Mouse (Mus musculus): ENCODE measurements at regions not wholly inside any gene's neighbourhood (a gene's known extent, or its start where the extent isn't known, plus 50 kb on each side); places are given as distances from the start of the nearest gene placed in this dataset.
A peak's percentile ranks its signal among the peaks of the same experiment; 100 is the strongest.

DNA sequence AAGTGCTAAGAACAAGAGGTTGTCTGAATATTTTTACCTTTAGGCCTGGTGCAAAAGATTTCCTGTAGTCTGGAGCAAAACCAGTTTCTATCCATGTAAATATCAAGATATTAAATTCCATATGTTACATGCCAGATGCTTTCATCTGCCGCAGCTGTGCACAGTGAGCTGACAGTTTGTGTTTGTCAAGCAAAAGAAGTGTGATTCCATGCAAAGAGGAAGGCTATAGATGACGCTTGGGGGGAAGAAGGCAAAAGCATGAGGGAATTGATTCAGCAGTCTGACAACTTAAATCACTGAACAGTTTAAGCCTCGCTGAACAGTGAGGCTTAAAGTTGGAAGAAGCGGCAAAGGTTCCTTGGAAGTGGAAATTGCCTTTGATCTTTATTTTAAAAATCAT, 109.2 kb upstream of the Pappa start:
- Histone ChIP-seq H3ac (ENCODE audit: control insufficient read depth, insufficient read length) (no peak overlapping the region), H3K27me3 (ENCODE audit: control insufficient read depth, insufficient read depth, insufficient read length) (no peaks in the 10 kb centered on the region), H3K36me3 (ENCODE audit: control insufficient read depth, insufficient read depth) (no peaks in the 10 kb centered on the region), H3K4me2 (ENCODE audit: low read depth) (no peak overlapping the region), H3K4me3 (no peak overlapping the region), H3K79me2 (ENCODE audit: control insufficient read depth, insufficient read depth) (no peaks in the 10 kb centered on the region)
- TF ChIP-seq REST (IDR thresholded peaks at IDR 0.05; ENCODE audit: insufficient read depth, insufficient read length) (no peak), MYOG (IDR thresholded peaks at IDR 0.05; ENCODE audit: control insufficient read depth in 1 of 3, insufficient read depth in 1 of 3, insufficient read length in 2 of 3, low read depth in 2 of 3) (no peak), CEBPB (IDR thresholded peaks at IDR 0.05; ENCODE audit: insufficient read depth, poor library complexity, severe bottlenecking) (no peak), MAX (IDR thresholded peaks at IDR 0.05; ENCODE audit: low read depth) (no peak), TCF3 (IDR thresholded peaks at IDR 0.05; ENCODE audit: insufficient read length, low read depth) (no peak), POLR2A (IDR thresholded peaks at IDR 0.05; ENCODE audit: insufficient read length, low read depth) (no peak), USF1 (IDR thresholded peaks at IDR 0.05; ENCODE audit: low read depth) (no peak)

DNA sequence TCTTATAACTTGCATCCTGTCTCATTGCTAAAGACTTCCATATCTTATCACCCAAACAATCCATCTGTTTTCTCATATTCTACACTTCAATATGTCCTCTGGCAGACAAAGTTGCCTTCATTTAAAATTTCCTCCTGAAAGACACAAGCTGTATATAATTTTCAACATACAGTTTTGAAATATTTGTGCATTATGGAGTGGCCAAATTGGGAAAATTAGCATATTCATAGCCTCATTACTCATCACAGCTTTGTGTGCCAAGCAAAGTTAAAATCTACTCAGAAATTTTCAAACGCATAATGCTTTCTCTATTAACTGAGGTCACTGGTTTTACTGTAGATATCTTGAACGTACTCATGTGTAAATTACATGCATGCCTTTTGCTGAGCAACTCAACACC, 104.5 kb upstream of the Pappa start:
- Histone ChIP-seq H3K4me3 (no peak overlapping the region), H3K27me3 (ENCODE audit: control insufficient read depth, insufficient read depth, insufficient read length) (no peaks in the 10 kb centered on the region), H3K36me3 (ENCODE audit: control insufficient read depth, insufficient read depth) (no peaks in the 10 kb centered on the region), H3ac (ENCODE audit: control insufficient read depth, insufficient read length) (no peak overlapping the region), H3K4me2 (ENCODE audit: low read depth) (no peak overlapping the region), H3K79me2 (ENCODE audit: control insufficient read depth, insufficient read depth) (no peaks in the 10 kb centered on the region)
- TF ChIP-seq CEBPB (IDR thresholded peaks at IDR 0.05; ENCODE audit: insufficient read depth, poor library complexity, severe bottlenecking) = no peak
- no peak for TF ChIP-seq MAX (IDR thresholded peaks at IDR 0.05; ENCODE audit: low read depth)
- no peak for TF ChIP-seq MYOG (IDR thresholded peaks at IDR 0.05; ENCODE audit: control insufficient read depth in 1 of 3, insufficient read depth in 1 of 3, insufficient read length in 2 of 3, low read depth in 2 of 3)
- TF ChIP-seq TCF3 (IDR thresholded peaks at IDR 0.05; ENCODE audit: insufficient read length, low read depth) = no peak
- TF ChIP-seq MYOD1 (IDR thresholded peaks at IDR 0.05; ENCODE audit: control insufficient read depth in 1 of 3, insufficient read length in 2 of 3, low read depth in 2 of 3) = no peak
- TF ChIP-seq REST (IDR thresholded peaks at IDR 0.05; ENCODE audit: insufficient read depth, insufficient read length) = no peak
- no peak for TF ChIP-seq POLR2AphosphoS2 (IDR thresholded peaks at IDR 0.05; ENCODE audit: insufficient read length, low read depth)
- no peak for TF ChIP-seq E2F4 (IDR thresholded peaks at IDR 0.05; ENCODE audit: insufficient read depth)
- no peak for TF ChIP-seq USF1 (IDR thresholded peaks at IDR 0.05; ENCODE audit: low read depth)
- no peak for TF ChIP-seq SRF (IDR thresholded peaks at IDR 0.05; ENCODE audit: control insufficient read depth, insufficient read length, low read depth)
- no peak for TF ChIP-seq TCF12 (IDR thresholded peaks at IDR 0.05; ENCODE audit: insufficient read depth, poor library complexity, severe bottlenecking)

DNA sequence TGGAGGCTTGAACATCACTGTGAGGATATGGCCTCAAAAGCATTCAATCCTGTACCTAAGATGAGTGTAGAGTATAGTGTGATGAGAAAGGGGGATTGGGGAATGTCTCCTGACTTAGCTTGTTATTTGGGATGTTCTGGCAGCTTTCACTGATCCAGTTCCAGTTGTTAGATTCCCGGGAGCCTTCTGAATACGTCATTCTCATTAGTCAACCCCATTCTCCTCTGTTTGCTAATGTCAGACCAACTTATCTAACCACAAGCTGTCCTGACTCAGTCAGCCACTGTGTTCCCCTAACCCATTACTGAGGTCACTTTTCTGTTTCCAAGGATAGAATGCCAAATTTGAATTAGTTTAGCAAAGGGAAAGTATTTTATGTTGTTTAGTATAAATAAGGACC, 70.6 kb upstream of the Pappa start:
- Histone ChIP-seq H3ac (ENCODE audit: control insufficient read depth, insufficient read length) (no peak overlapping the region), H3K36me3 (ENCODE audit: control insufficient read depth, insufficient read depth) (no peaks in the 10 kb centered on the region), H3K4me2 (ENCODE audit: low read depth) (peak overlapping the region; percentile 33), H3K27me3 (ENCODE audit: control insufficient read depth, insufficient read depth, insufficient read length) (no peaks in the 10 kb centered on the region), H3K4me3 (no peak overlapping the region), H3K79me2 (ENCODE audit: control insufficient read depth, insufficient read depth) (no peaks in the 10 kb centered on the region)
- TF ChIP-seq POLR2A (IDR thresholded peaks at IDR 0.05; ENCODE audit: insufficient read length, low read depth) (no peak), REST (IDR thresholded peaks at IDR 0.05; ENCODE audit: insufficient read depth, insufficient read length) (no peak), MAX (IDR thresholded peaks at IDR 0.05; ENCODE audit: low read depth) (no peak), E2F4 (IDR thresholded peaks at IDR 0.05; ENCODE audit: insufficient read depth) (no peak), MYOG (IDR thresholded peaks at IDR 0.05; ENCODE audit: control insufficient read depth in 1 of 3, insufficient read depth in 1 of 3, insufficient read length in 2 of 3, low read depth in 2 of 3) (no peak), TCF12 (IDR thresholded peaks at IDR 0.05; ENCODE audit: insufficient read depth, poor library complexity, severe bottlenecking) (no peak), TCF3 (IDR thresholded peaks at IDR 0.05; ENCODE audit: insufficient read length, low read depth) (no peak), MYOD1 (IDR thresholded peaks at IDR 0.05; ENCODE audit: control insufficient read depth in 1 of 3, insufficient read length in 2 of 3, low read depth in 2 of 3) (no peak), USF1 (IDR thresholded peaks at IDR 0.05; ENCODE audit: low read depth) (no peak), SRF (IDR thresholded peaks at IDR 0.05; ENCODE audit: control insufficient read depth, insufficient read length, low read depth) (no peak), CEBPB (IDR thresholded peaks at IDR 0.05; ENCODE audit: insufficient read depth, poor library complexity, severe bottlenecking) (no peak), POLR2AphosphoS2 (IDR thresholded peaks at IDR 0.05; ENCODE audit: insufficient read length, low read depth) (no peak)
